Mouse (Mus musculus) G1E (cell line): ENCODE measurements around the gene Zfp385b. TPM values are rescaled to one million over a fixed set of nuclear protein-coding genes. Genes with fewer than 3 reads are reported as not detected.

Experiments used
- ATAC-seq: 2 replicates; pipeline ENCODE4 v1.8.0; 2016; ENCODE audit warnings: mild to moderate bottlenecking; ENCODE audit not compliant: insufficient number of reproducible peaks, poor library complexity, low FRiP score, severe bottlenecking; ENCODE audit errors: extremely low read depth
- DNase-seq: peaks from one replicate; pipeline ENCODE4 v3.0.0; 2012; ENCODE audit warnings: low spot score
- H3K27me3 ChIP-seq: 2 replicates; pipeline ENCODE4 v1.6.1; 2012; ENCODE audit warnings: mild to moderate bottlenecking, low read length, inconsistent platforms; ENCODE audit not compliant: insufficient read depth
- H3K36me3 ChIP-seq: replicated peaks from 2 replicates; pipeline ENCODE3; 2012; ENCODE audit warnings: mild to moderate bottlenecking, inconsistent platforms
- H3K4me1 ChIP-seq: 2 replicates; pipeline ENCODE4 v1.6.1; 2012; ENCODE audit warnings: low read depth, low read length, inconsistent platforms, mixed read lengths; ENCODE audit not compliant: insufficient read depth
- H3K4me3 ChIP-seq: 2 replicates; pipeline ENCODE4 v1.5.1; 2012; ENCODE audit warnings: low read depth, mild to moderate bottlenecking, inconsistent platforms, low read length, moderate library complexity, mixed read lengths
- H3K9me3 ChIP-seq: replicated peaks from 2 replicates; pipeline ENCODE4 v1.6.1; 2012; ENCODE audit warnings: inconsistent platforms
- CTCF ChIP-seq: IDR thresholded peaks from 2 replicates; pipeline ENCODE4 v1.5.1; 2012; ENCODE audit warnings: low read depth, low read length, inconsistent platforms, mixed read lengths
- GATA1 ChIP-seq: IDR thresholded peaks from 2 replicates; pipeline ENCODE4 v1.6.1; 2012; ENCODE audit warnings: borderline replicate concordance, low read length, inconsistent platforms, mixed read lengths
- GATA2 ChIP-seq: IDR thresholded peaks from 2 replicates; pipeline ENCODE4 v1.6.1; 2012; ENCODE audit warnings: low read depth, low read length, inconsistent platforms, borderline replicate concordance
- POLR2AphosphoS5 ChIP-seq: IDR thresholded peaks from 2 replicates; pipeline ENCODE4 v1.6.1; 2012; ENCODE audit warnings: low read depth, low read length, inconsistent platforms; ENCODE audit not compliant: insufficient replicate concordance
- TAL1 ChIP-seq: conservative IDR thresholded peaks from 2 replicates; pipeline ENCODE4 v1.6.1; 2012; ENCODE audit warnings: low read depth, low read length, inconsistent platforms, mixed read lengths
- polyA plus RNA-seq: library from polyadenylated mRNA; stranded (reverse); fragments of >175 nt; gene quantifications from 2 replicates; pipeline ENCODE4 v1.2.3, GENCODE M21; 2012
- total RNA-seq, 2 experiments: library from RNA; stranded (forward) in 1 of 2; stranded (reverse) in 1 of 2; fragments of 200-1000 nt in 1 of 2; fragments of >200 nt in 1 of 2; fragmentation: Nextera tagmentation in 1 of 2; gene quantifications; 2 replicates each; pipeline ENCODE4 v1.2.3; 2014 to 2017

Gene Zfp385b
- total RNA-seq (2014; fragmentation: Nextera tagmentation) (not detected in 2 replicates), total RNA-seq (2017) (0.71 TPM in 1 of 2 replicates, not detected in the other), polyA plus RNA-seq (not detected in 2 replicates)

- no peaks in the 10 kb centered on the region for H3K36me3 ChIP-seq
- DNase-seq (no peak), ATAC-seq (no peak)
- no peak for TF ChIP-seq TAL1
- no peak for TF ChIP-seq POLR2AphosphoS5
- TF ChIP-seq GATA2: no peak
- no peak for TF ChIP-seq GATA1
- no peak for TF ChIP-seq CTCF
- H3K9me3 ChIP-seq: peaks cover 22% of the 10 kb centered on the region
- H3K4me1 ChIP-seq: no peaks in the 10 kb centered on the region
- H3K27me3 ChIP-seq: no peaks in the 10 kb centered on the region
- no peak within 1 kb of the TSS for H3K4me3 ChIP-seq
These were observed at the start of gene Zfp385b for GRCm38 (mm10) chr2:77819539-77819938. TSS of gene Zfp385b (minus strand) at chr2:77819639.

- TF ChIP-seq POLR2AphosphoS5 (no peak), CTCF (no peak), GATA2 (no peak), TAL1 (no peak)
- Histone ChIP-seq H3K4me1 (no peaks in the 10 kb centered on the region), H3K4me3 (no peak overlapping the region), H3K9me3 (no peaks in the 10 kb centered on the region), H3K36me3 (no peaks in the 10 kb centered on the region), H3K27me3 (no peaks in the 10 kb centered on the region)
- no peak for DNase-seq
- ATAC-seq: no peak
These were observed 44.5 kb upstream of the Zfp385b start for GRCm38 (mm10) chr2:77863934-77864333.

- no peaks in the 10 kb centered on the region for H3K36me3 ChIP-seq
- no peak overlapping the region for H3K4me3 ChIP-seq
- DNase-seq: no peak
- H3K4me1 ChIP-seq: no peaks in the 10 kb centered on the region
- H3K27me3 ChIP-seq: no peaks in the 10 kb centered on the region
- no peak for ATAC-seq
- H3K9me3 ChIP-seq: no peaks in the 10 kb centered on the region
- no peak for TF ChIP-seq CTCF
- no peak for TF ChIP-seq TAL1
- TF ChIP-seq GATA1: no peak
- TF ChIP-seq POLR2AphosphoS5: no peak
- TF ChIP-seq GATA2: no peak
These were observed 44.1 kb upstream of the Zfp385b start for GRCm38 (mm10) chr2:77863522-77863921.

DNA sequence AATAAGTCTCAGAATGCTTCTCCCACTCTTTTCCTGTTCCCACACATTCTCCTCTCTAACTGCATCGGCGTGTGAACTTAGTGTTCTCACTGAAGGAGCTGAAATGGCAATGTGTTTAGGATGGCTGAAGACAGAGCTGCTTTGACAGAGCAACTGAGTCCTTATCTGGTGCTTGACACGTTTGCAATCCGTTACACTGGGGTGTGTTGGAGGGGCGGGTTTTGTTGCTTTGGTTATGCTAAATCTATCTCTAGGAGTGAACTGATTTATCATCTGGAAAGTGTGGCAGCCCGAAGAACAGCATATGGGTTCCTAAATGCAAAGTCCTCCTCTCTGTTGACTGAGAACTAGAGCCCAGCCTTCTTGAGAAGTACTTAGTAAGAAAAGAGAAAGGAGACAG, 22.0 kb upstream of the Zfp385b start:
- H3K4me3 ChIP-seq: no peak overlapping the region
- DNase-seq: no peak
- H3K4me1 ChIP-seq: no peaks in the 10 kb centered on the region
- H3K27me3 ChIP-seq: no peaks in the 10 kb centered on the region
- no peak for ATAC-seq
- peaks cover 3% of the 10 kb centered on the region for H3K9me3 ChIP-seq
- H3K36me3 ChIP-seq: no peaks in the 10 kb centered on the region
- no peak for TF ChIP-seq POLR2AphosphoS5
- TF ChIP-seq CTCF: no peak
- TF ChIP-seq GATA2: no peak
- TF ChIP-seq GATA1: no peak
- no peak for TF ChIP-seq TAL1

- Histone ChIP-seq H3K27me3 (no peaks in the 10 kb centered on the region), H3K36me3 (no peaks in the 10 kb centered on the region), H3K9me3 (peaks cover 3% of the 10 kb centered on the region), H3K4me3 (no peak overlapping the region), H3K4me1 (no peaks in the 10 kb centered on the region)
- no peak for ATAC-seq
- TF ChIP-seq GATA1: no peak
- no peak for TF ChIP-seq CTCF
- no peak for TF ChIP-seq POLR2AphosphoS5
- no peak for TF ChIP-seq GATA2
- TF ChIP-seq TAL1: no peak
- DNase-seq: no peak
These were observed 20.1 kb upstream of the Zfp385b start for GRCm38 (mm10) chr2:77839587-77839986.

DNA sequence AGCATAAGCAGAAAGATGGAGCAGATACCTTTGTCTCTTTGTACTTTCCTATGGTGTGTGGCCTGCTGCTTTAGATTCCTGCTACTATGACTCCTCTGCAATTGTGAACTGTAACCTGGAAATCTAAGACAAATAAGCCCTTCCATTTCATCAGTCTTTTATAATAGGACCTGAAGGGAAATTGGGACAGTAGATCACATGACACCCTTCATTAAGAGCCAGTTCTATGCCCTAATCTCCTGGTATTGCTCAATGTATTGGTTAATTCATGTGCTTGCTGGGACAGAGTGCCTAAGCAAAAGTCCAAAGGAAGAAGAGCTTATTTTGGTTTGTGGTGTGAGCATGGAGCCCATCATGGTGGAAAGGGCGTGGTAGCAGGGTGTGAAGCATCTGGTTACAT, 19.2 kb upstream of the Zfp385b start:
- no peak for TF ChIP-seq GATA1
- TF ChIP-seq POLR2AphosphoS5: no peak
- no peak for TF ChIP-seq TAL1
- no peak for TF ChIP-seq CTCF
- TF ChIP-seq GATA2: no peak
- no peaks in the 10 kb centered on the region for H3K36me3 ChIP-seq
- no peak for DNase-seq
- no peaks in the 10 kb centered on the region for H3K4me1 ChIP-seq
- no peak overlapping the region for H3K4me3 ChIP-seq
- ATAC-seq: no peak
- peaks cover 3% of the 10 kb centered on the region for H3K9me3 ChIP-seq
- H3K27me3 ChIP-seq: no peaks in the 10 kb centered on the region

DNA sequence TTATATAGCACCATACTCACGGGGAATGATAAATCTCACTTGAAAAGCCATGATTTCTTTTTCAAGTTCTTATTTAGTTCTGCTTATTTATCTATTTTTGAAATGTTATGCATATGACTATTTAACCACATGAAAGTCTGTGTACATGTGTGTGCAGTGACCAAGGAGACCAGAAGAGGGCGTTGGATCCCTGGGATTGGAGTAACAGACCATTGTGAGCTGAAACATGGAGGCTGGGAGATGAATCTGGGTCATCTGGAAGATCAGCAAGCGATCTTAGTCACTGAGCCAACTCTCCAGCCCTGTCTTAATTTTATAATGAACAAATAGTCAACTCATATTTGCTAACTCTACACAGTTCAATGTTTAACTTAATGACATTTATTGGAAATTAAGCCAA, 16.3 kb upstream of the Zfp385b start:
- Histone ChIP-seq H3K36me3 (no peaks in the 10 kb centered on the region), H3K27me3 (no peaks in the 10 kb centered on the region), H3K4me1 (no peaks in the 10 kb centered on the region), H3K9me3 (peaks cover 7% of the 10 kb centered on the region), H3K4me3 (no peak overlapping the region)
- DNase-seq (no peak), ATAC-seq (no peak)
- TF ChIP-seq TAL1: no peak
- no peak for TF ChIP-seq POLR2AphosphoS5
- no peak for TF ChIP-seq GATA1
- no peak for TF ChIP-seq GATA2
- TF ChIP-seq CTCF: no peak
